Mouse (Mus musculus) spleen, postnatal 4 days (tissue): ENCODE measurements around the gene Tex33.
A peak's percentile ranks its signal among the peaks of the same experiment; 100 is the strongest.

Source experiments
- DNase-seq, 2 experiments: peaks; one replicate each; pipeline ENCODE4 v3.0.0; 2022; ENCODE audit warnings: low spot score in 2 of 2

Tex33 gene

DNA sequence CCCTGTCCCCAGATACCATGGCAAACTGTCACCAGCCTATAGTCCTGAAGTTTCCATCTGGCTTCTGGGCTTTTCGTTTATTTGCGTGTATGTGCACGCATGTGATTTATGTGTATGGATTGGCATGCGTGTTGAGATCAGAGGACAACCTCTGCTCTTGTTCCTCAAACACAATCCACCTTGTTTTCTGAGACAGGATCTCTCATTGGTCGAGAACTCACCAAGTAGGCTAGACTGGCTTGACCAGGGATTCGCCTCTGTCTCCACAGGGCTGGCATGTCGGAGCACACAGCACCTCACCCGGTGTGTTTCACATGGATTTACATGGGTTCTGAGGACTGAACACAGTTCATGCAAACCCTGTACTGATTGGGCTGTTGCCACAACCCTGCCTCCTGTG, 18.4 kb upstream of the Tex33 start:
- DNase-seq = no peak

DNA sequence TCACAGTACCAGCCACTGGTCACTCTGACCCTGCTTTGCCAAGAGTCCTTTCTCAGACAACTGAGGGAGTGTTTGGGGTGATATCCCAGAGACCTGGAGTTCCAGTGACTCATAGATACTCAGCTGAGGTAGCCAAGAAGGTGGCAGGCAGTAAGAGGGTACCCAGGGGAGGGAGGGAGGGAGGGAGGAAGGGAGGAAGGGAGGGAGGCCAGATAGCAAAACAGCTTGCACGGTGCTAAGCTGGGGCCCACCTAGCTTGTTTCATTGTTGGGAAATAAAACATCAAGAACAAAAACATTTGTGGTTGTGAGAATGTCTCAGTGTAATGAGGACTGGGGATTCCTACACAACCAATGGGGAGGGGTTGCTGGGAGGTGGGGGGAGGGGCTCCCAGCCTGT, 18.0 kb upstream of the Tex33 start:
- no peak for DNase-seq

DNA sequence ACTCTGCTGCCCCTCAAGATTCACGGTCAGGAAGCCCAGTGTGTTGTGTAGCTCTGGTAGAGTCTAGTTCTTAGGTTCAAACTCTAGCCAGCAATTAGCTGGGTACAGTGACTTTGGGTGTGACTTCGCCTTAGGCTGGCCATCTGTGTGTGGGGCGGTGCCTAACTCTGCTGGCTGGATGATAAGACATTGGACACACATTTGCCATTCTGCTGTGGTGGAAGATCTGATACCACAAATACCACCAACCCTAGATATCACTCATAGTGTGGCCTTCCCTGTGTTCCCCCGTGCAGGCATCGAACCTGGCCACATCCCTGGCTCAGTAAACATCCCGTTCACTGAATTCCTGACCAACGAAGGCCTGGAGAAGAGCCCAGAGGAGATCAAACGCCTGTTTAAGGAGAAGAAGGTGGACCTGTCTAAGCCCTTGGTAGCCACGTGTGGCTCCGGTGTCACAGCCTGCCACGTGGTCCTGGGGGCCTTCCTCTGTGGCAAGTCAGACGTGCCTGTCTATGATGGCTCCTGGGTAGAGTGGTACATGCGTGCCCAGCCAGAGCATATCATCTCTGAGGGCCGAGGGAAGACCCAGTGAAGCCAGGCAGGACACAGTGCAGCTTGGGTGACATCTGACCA, 17.5 kb upstream of the Tex33 start:
- peak in 1 of 2 experiments; percentile 73 for DNase-seq

DNA sequence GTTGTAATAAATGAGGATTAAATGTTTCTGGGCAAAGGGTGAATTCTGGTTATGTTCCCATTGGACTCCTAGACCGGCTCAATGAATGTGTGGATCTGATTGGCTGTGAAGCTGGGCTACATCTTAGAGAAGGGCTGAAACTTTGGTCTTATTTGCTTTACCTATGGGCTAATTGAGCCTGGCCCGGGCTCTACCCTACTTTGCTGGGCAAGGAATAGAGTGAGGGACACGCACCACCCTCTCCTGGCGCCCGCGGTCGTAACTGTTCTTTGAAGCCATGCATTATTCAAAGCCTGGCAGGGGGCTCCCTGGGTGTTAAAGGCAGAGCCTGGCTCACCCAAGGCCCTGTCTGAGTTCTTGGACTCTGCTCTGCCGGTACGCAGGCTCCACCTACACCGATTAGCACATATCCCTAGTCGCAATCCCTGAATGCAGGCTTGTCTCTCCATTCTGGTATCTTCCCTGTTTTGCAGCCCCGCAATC, 13.9 kb upstream of the Tex33 start:
- DNase-seq = no peak

DNA sequence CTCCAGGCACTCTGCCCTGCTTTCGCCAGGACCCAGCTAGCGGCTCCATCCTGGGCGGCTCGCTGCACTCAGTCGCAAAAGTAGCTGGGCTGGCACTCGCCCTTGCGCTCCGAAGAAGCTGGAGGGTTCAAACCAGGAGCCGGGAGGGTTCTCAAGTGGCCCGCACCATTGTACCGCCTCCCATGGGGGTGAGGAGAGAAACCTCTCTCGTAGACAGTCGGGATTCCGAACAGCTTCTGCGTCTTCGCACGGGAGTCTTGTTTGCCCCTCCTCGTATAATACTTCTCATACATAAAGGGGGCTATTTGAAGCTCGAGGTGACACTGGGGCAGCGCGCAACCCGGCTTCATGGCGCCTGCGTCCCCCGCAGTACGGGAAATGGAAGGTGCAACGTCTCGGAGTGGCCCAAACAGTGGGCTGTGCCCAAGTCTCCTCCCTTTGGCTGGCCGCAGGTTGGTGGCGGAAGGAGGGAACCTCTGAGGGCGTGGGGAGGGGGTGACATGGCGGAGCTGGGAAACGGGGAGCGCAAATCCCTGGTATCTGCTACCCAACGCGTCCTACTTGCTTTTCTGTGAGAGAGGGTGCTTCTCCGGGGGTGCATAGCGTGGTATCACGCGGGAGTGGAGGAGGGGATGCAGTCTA, 10.7 kb upstream of the Tex33 start, which contains the start of gene Mpst:
Gene Mpst (plus strand): TSS at position 124 of the 642 bp plus-strand sequence.
- peak; percentile 90 to 94 for DNase-seq

DNA sequence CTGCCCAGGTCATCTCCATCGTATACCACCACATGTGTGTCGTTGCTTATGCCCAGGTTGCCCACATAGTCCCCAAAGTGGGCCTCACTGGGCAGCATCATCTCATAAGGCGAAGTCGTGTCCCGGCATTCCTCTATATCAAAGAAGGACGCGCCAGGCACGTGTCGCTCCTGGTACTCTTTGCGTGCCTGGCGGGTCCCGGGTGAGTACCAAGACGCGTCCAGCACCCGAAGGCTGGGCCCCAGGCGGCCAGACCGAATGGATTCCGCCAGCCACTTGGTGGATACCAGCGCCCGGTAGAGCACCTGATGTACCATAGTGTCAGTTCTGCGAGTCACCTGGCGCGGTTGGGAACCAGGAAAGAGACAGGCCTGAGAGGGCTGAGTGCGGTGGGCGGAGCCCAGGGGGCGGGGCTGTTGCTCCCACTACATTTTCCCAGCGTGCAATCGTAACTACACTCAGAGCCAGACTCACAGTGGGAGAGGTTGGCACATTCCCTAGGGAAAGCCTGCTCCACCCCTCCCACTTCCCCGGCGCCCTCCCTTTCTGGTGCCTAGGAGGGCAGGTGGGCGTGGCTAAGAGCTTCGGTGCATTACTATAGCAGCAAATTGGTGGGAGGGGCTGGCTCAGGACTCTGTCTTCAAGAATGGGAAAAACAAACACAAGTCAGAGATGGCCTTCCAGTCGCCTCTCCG, 10.0 kb upstream of the Tex33 start, which contains the start of gene Tst:
Gene Tst (minus strand): TSS at position 391 of the 695 bp plus-strand sequence.
- DNase-seq = peak; percentile 81 to 86

DNA sequence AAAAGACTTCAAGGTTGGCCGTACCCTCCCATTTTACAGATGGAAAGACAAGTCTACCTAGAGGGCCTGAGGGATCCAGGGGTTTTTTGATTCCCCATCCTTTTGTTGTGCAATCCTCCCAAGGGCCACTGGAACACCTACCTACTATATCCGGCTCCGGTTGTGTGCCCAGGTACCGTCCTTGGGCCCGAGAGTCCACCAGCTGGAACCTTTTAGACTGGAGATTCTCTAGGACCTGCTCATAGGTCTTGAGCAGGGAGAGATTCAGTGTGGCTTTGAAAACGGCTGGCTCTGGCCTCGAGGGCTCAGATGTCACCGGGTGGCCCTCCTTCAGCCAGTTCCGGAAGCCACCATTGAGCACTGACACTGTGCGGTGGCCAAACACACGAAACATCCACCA, 9.4 kb upstream of the Tex33 start:
- no peak for DNase-seq

DNA sequence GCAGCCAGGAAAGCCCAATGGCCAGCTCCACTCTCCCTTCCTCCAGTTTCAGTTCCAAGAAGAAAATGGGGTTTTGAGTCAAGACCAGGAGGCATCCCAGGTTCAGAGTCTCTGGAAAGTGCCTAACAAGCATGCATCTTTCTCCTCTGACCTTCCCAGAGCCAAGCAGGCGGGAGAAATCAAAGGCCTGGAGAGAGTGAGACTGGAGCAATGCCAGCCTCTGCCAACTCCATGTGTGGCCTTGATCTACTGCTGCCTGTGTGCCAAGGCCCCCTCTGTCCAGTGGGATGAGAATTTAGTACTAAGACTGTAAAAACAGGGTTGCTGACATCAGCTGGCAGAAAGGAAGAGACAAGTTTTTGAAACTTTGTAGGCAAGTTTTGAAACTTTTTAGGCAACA, 8.2 kb upstream of the Tex33 start:
- no peak for DNase-seq

DNA sequence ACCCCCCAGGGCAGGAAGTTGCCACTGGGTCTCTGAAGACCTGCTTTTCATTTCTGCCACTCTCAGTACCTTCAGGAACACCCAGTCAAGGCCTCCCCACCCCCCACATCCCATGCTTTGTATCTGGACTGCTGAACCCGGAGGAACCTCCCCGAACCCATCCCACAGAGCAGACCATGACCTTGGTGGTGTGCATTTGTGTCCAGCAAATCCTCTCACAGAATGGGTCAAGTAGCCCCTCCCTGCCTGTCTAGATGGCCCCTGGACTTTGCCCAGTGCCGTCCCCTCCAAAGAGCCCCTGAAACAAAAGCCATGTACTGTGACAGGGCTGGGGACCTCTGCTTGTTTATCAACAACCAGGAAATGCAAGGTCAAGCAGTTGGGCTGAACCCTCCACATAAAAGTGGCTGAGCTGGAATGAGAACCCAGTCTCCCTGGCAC, 7.6 kb upstream of the Tex33 start:
- DNase-seq = no peak

DNA sequence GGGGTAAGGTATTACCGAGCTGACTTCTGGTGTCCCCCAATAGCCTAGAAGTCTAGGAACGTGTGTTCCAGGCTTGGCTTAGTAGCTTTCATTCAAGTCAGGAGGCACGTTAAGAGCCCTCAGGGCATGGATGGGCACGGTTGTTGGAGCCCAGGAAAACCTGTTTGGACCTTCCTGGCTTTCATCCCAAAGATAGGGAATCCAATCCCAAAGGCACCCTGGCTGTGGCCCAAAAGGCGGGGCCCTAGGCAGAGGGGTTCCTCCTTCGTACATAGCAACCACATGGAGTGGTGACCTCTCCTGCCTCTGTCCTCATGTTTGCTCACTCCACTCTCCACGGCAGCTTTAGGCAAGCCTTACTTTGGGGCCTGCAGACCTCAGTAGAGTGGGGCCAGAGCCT, 6.7 kb upstream of the Tex33 start:
- no peak for DNase-seq

DNA sequence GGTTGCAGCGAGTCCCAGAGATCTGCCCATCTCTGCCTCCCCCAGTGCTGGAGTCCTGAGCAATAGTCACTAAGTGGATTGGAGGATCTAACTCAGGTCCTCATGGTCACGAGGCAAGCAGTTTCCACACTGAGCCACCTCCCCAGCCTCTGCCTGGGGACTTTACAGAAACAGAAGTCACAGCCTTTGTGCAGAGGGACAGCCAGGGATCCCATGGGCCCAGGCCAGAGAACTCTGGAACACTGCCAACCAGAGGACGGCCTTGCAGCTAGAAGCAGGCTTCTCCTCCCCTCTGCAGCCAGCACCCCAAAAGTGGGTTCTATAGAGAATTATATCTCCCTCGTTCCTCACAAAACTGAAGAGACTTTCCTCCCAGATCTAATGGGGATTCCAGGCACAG, 6.2 kb upstream of the Tex33 start:
- peak in 1 of 2 experiments; percentile 50 for DNase-seq

DNA sequence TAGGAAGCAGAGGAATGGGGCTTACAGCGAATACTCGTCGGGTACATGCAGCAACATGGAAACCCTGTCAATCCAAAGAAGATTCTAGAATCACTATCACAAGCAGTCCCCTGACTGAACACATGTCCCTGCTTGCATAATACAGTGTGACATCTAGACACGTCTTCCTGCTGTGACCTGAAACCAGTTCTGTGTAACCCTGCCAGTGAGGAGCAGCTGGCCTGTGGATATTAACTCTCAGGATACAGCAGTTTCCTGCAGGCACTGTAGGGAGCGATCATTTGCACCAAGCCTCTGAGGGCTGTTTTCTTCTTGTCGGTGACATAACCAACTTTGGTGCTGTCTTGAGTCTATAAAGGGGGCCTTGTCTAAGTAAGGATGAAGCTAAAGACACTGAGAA, 5.6 kb upstream of the Tex33 start:
- DNase-seq = no peak

DNA sequence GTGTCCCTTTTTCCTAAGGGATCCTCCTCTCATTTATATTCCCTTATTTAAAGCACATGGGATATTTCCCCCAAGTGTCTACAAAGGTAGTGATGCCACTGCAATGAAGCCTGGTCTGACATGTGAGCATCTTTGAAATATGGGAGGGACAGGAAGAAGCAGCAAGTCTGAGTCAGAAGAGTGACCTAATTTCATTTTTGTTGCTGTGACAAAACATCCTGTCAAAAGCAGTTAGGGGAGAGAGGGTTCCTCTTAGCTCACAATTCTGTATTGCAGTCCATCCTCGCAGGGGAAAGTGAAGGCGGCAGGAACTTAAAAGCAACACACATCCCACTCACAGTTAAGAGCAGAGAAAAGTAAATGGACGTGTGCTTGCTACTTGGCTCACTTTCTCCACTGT, 4.9 kb downstream of the Tex33 start:
- no peak for DNase-seq

DNA sequence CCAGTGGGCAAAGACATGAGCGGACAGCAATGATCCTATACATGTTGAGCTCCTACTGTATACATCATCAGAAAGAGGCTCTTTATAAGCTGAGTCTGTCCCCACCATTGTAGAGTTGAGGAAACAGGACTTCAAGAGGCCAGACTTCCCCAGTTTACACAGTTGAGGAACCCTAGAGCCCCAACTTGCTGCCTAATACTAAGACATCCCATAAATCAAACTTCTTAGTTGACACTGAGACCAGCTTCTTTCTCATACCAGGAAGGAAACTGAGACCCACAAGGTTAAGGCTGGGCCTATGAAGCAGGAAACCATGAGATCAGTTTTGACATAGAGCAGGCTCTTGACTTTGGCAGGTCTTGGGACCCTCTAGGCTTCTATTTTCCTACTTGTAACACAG, 10.1 kb downstream of the Tex33 start:
- DNase-seq = no peak

DNA sequence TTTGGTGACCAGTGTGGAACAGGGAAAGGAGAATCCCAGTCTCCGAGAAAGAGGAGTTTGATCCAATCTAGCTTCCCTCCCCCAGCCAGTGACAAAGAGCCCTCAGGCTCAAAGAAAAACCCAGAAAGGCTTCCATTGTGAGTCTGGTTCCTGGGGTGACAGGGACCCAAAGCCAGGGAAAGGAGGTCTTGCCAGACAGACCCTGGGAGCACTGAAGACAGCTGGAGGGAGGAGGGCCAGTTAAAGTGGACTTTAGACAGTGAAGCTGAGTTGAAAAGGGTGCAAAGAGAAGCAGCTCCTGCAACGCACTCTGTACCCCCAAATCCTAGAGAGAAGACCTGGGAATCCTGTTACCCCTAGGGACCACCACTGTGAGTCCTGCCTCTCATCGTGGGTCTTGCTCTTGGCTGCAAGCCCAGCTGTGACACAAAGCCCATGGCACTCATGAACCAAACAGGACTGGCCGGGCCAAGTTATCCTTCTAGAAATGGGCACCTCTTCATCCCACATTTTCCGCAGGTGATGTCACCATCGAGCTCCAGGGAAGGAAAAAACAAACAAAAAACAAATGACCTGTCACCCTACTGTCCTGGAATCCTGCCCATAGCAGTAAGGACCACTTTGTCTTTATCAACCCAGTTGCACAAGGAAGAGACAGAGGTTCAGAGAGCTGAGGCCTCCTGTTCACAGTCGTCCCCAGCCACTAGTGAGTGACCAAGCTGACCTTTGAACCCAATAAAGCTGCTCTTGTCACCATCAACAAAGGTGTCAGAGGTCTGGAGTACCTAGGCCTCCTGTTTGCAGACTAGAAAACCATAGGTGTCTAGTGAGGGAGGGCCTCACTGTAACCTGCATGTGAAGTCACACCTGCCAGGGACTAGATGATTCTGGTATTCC, 11.2 kb downstream of the Tex33 start:
- no peak for DNase-seq

DNA sequence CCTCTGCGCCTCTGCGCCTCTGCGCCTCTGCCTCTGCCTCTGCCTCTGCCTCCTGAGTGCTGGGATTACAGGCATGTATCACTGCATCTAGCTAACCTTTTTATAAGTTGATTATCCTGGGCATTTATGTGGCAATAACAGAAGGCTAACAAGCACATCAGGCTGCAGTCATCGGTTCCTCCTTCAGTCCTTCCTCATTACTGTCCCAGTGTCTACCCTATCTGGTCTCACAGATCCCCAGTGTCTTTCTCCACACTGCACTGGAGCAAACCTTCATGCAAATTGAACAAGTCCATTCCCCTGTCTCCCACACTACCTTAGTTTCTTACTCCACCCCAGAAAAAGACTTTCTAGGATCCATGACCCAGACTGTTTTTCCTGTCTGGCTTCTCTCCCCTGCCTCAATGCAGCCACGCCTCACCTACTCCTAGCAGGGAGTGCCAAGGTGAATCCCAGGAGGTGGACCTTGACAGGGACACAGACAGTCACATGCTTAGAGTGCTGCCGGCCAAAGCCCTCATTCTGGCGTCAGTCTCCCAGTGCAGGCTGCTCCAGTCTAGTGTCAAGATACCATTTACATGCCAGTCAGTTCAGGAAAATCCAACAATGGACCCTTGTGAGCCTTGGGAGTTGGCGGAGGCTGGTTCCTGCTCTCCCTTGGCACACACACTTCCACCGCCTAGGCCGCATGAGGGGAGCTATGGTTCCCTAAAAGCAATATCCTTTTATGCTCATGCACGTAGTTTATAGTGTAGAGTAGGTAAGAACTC, 12.1 kb downstream of the Tex33 start:
- no peak for DNase-seq

DNA sequence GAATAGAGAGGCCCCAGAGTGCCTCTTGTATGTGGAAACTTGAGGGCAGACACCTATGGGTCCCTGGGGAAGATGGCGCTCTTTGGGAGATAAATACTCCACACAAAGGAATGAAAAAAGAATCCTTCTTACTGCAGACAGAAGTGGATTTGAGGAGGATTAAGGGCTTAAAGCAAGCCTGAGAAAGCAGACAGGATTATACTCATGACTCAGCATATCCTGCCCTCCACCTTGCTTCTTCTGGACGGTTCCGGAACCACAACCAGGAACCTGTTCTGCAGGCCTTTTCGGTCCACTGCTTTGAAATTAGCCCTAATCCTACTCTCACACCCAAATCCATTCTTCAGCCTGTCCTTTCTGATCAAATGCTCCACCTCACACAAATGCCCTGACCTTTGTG, 13.6 kb downstream of the Tex33 start:
- no peak for DNase-seq

DNA sequence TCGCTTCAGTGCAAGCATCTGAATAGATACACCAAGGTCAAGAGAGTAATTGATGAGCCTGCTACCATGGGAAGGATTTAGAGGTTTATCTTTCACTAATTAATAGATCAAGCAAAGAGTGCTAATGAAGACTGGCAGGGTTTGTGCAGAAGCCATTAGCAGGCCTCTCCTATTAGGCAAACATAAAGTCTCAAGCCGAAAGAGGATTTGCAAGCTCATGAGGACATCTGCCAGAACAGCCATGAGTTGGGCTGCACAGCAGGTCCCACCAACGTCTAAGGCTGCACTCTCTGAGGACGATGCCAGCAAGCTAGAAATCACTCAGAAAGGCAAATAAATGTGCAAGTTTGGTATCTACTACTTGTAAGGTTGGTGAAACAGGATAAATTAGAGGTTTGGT, 15.0 kb downstream of the Tex33 start:
- DNase-seq = no peak

DNA sequence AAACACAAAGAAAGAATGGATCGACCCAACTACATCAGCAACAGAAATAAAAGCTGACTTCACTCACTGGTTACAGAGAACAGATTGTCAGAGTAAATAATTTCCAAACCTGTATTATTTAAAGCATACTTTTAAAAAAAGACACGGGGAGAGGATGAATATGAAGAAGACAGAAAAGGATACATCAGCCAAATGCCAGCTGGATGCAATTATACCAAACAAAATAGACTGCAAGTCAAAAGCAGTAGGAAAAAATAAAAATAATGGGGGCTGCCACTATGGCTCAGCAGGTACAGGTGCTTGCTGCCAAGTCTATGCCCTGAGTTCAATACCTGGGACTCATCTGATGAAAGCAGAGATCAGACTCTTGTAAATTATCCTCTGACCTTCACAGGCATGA, 15.5 kb downstream of the Tex33 start:
- no peak for DNase-seq

DNA sequence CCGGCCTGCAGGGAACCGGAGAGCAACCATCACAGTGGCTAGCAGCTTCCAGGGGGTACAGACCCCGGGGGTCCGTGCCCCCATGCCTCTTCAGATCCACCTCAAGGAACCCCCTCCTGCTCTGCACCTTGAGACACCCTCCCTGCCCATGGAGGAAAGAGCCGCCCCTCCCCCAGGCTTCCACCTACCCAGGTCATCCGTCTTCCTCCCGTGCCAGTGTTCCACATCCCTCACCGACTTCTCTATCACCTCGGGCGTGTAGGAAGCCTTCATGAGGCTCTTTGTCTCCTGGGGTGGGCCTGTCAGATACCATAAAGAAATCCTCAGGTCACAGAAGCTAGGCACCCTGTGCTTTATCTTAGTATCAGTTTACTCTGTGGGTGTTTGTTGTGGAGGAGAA, 17.2 kb downstream of the Tex33 start:
- no peak for DNase-seq

DNA sequence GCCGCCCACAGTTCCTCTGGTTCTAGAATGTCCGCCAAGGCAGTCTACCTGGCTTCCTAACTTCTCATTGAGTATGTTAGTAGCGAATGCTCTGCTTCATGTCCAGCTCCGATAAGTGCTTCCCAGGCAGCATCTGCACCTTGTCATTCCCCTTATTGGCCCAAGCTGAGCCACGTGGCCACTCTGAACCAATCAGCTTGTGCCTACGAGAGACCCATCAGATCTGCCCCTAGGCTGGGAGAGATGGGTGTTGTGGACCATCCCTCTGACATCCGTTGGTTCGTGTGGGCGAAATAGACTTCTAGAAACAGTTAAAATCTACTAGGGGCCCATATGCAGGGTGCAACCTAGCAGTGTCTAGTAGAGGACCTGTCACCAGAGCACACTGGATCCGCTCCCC, 17.9 kb downstream of the Tex33 start:
- DNase-seq = no peak
